In the genomic region with DNA sequence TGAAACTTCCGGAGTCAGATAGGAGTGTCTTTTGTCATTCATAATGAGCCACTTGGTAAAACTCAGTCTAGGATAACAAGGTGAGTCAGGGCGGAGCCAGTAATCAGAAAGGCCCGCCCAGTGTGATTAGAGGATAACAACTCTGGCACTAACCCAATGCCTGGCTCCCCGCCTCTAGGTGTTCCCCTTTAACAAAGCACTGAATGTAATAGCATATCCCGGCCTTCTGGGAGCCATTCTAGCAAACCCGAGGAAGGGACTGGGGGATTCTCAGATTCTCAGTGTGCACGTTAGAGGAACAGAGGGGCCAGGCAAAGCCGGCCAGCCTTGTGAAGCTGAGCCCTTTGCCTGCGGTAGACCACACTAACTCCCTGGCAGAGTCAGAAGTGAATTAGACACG, we compare ENCODE assay signal across 15 mouse cellular contexts. TPM values are rescaled to one million over a fixed set of nuclear protein-coding genes. Genes with fewer than 3 reads are reported as not detected.
DNase-seq lines count a peak whose midpoint lies in the region; ATAC-seq lines count a peak whose summit lies in the region.
"Had no signal": no experiment of that assay in that cellular context is flagged by ENCODE, and none has a peak within 500 bp of the region (broad histone marks: within the 10 kb centered on the region; RNA-seq: fewer than 3 reads in every experiment).

No protein-coding gene starts in this region.

- intact Hi-C loops in heart, postnatal 36 days (cut with DNase I): no loop called here

- H3K36me3 ChIP-seq in heart, embryonic 12.5 days: peaks cover 21% of the 10 kb centered on the region
- no peaks in the 10 kb centered on the region for H3K36me3 ChIP-seq in neural tube, embryonic 14.5 days (ENCODE audit: control insufficient read depth, insufficient read depth, low read length)
- H3K36me3 ChIP-seq in intestine, embryonic 15.5 days: 0 out of 2 replicates have a peak, but pooled peaks cover 7% of the 10 kb centered on the region
- H3K36me3 ChIP-seq in stomach, embryonic 15.5 days: peaks cover 3% of the 10 kb centered on the region; the same call in 1 of the 2 replicates

- H3K27me3 ChIP-seq in heart, embryonic 12.5 days (replicated peaks): no peaks in the 10 kb centered on the region
- H3K27me3 ChIP-seq in neural tube, embryonic 14.5 days (ENCODE audit: control insufficient read depth, insufficient read depth, low read length): no peaks in the 10 kb centered on the region
- no peaks in the 10 kb centered on the region for H3K27me3 ChIP-seq in intestine, embryonic 15.5 days (replicated peaks)
- H3K27me3 ChIP-seq in stomach, embryonic 15.5 days (replicated peaks): no peaks in the 10 kb centered on the region
- H3K27me3 ChIP-seq: midbrain, embryonic 13.5 days; Patski had no signal

- ATAC-seq in heart, embryonic 12.5 days (ENCODE audit: insufficient number of reproducible peaks, low FRiP score): no peak; the same call in 1 of the 2 replicates
- peak; percentile 60; the same call in 1 of the 2 replicates for ATAC-seq in neural tube, embryonic 14.5 days (ENCODE audit: low read depth)
- ATAC-seq in intestine, embryonic 15.5 days: peak; percentile 73
- peak; percentile 85 for ATAC-seq in stomach, embryonic 15.5 days (ENCODE audit: insufficient read depth, low FRiP score, low read depth)
- ATAC-seq: midbrain, embryonic 13.5 days; Patski had no signal

- H3K4me3 ChIP-seq in heart, embryonic 12.5 days: no peak overlapping the region
- no peak overlapping the region for H3K4me3 ChIP-seq in neural tube, embryonic 14.5 days (ENCODE audit: low read depth, low read length)
- H3K4me3 ChIP-seq in intestine, embryonic 15.5 days (replicated peaks): no peak overlapping the region
- H3K4me3 ChIP-seq in stomach, embryonic 15.5 days (replicated peaks): no peak overlapping the region
- H3K4me3 ChIP-seq: midbrain, embryonic 13.5 days had no signal

- no peak for DNase-seq in heart, postnatal 36 days
- DNase-seq in neural tube, embryonic 10.5 days (ENCODE audit: extremely low spot score, low spot score): no peak
- DNase-seq in adipocyte (ENCODE audit: low spot score): no peak
- DNase-seq in frontal cortex, postnatal 10 days (ENCODE audit: low spot score in 2 of 2): no peak
- DNase-seq: cerebellum, adult 8-10 months; gastrocnemius, postnatal 25 days; heart, postnatal 14 days; right cerebral cortex, postnatal 14 days had no signal

- H3K9ac ChIP-seq in heart, embryonic 12.5 days: no peak overlapping the region
- H3K9ac ChIP-seq in neural tube, embryonic 14.5 days (replicated peaks; ENCODE audit: low read depth, low read length): no peak overlapping the region
- no peak overlapping the region for H3K9ac ChIP-seq in intestine, embryonic 15.5 days
- no peak overlapping the region for H3K9ac ChIP-seq in stomach, embryonic 15.5 days
- H3K9ac ChIP-seq: liver, embryonic 14.5 days; midbrain, embryonic 13.5 days had no signal

- no peak overlapping the region for H3K27ac ChIP-seq in heart, embryonic 12.5 days (ENCODE audit: poor library complexity, severe bottlenecking)
- no peak overlapping the region for H3K27ac ChIP-seq in neural tube, embryonic 14.5 days (ENCODE audit: low read depth, low read length)
- no peak overlapping the region for H3K27ac ChIP-seq in intestine, embryonic 15.5 days
- peak overlapping the region; percentile 51 for H3K27ac ChIP-seq in stomach, embryonic 15.5 days
- H3K27ac ChIP-seq: liver, embryonic 14.5 days; midbrain, embryonic 13.5 days had no signal

- H3K9me3 ChIP-seq in heart, embryonic 12.5 days (replicated peaks): peaks cover 6% of the 10 kb centered on the region; the same call in 1 of the 2 replicates
- no peaks in the 10 kb centered on the region for H3K9me3 ChIP-seq in neural tube, embryonic 14.5 days (ENCODE audit: control insufficient read depth, low read length)
- H3K9me3 ChIP-seq in intestine, embryonic 15.5 days: no peaks in the 10 kb centered on the region
- no peaks in the 10 kb centered on the region for H3K9me3 ChIP-seq in stomach, embryonic 15.5 days
- H3K9me3 ChIP-seq: midbrain, embryonic 13.5 days had no signal

- peaks cover 9% of the 10 kb centered on the region for H3K4me1 ChIP-seq in heart, embryonic 12.5 days (replicated peaks)
- H3K4me1 ChIP-seq in neural tube, embryonic 14.5 days (ENCODE audit: control insufficient read depth, insufficient read depth, low read length): no peaks in the 10 kb centered on the region
- H3K4me1 ChIP-seq in intestine, embryonic 15.5 days (replicated peaks): peaks cover 5% of the 10 kb centered on the region; the same call in 1 of the 2 replicates
- H3K4me1 ChIP-seq in stomach, embryonic 15.5 days: peaks cover 10% of the 10 kb centered on the region; the same call in 1 of the 2 replicates

- 35% methylated on average over 10 of the region's 10 CpGs for WGBS in heart, embryonic 12.5 days
- 38% methylated on average over 10 of the region's 10 CpGs for WGBS in neural tube, embryonic 14.5 days
- 44% methylated on average over 10 of the region's 10 CpGs for WGBS in intestine, embryonic 15.5 days
- WGBS in stomach, embryonic 15.5 days: 47% methylated on average over 10 of the region's 10 CpGs

- 0 out of 2 replicates have a peak overlapping the region, but pooled peaks have one; percentile 3 for H3K4me2 ChIP-seq in heart, embryonic 12.5 days
- H3K4me2 ChIP-seq in neural tube, embryonic 14.5 days (ENCODE audit: low read depth, low read length): no peak overlapping the region
- H3K4me2 ChIP-seq in intestine, embryonic 15.5 days (replicated peaks): peak overlapping the region; percentile 12; the same call in 1 of the 2 replicates
- peak overlapping the region; percentile 38 for H3K4me2 ChIP-seq in stomach, embryonic 15.5 days
- H3K4me2 ChIP-seq: midbrain, embryonic 13.5 days had no signal

RNA-seq across cellular contexts. Expression of gene Rell1, which starts 35.9 kb away (rescaled TPM):
- 8.5 and 10.1 TPM in 2 replicates for polyA plus RNA-seq in heart, embryonic 12.5 days (2016; fragmentation: Nextera tagmentation; extraction: Ambion mirVana)
- 10 to 100 TPM; 10.6 to 11.9 TPM for total RNA-seq in heart, postnatal 36 days (2021)
- 4.7 and 6.7 TPM in 2 replicates for polyA plus RNA-seq in neural tube, embryonic 14.5 days (2014; fragmentation: Nextera tagmentation; extraction: Ambion mirVana)
- polyA plus RNA-seq in intestine, embryonic 15.5 days (2015; fragmentation: Nextera tagmentation; extraction: Ambion mirVana): 16.6 and 19.0 TPM in 2 replicates
- 23.9 and 25.0 TPM in 2 replicates for polyA plus RNA-seq in stomach, embryonic 15.5 days (2015; fragmentation: Nextera tagmentation; extraction: Ambion mirVana)
